Mouse (Mus musculus) lung, postnatal 4 days (tissue): ENCODE data around the gene Syngr1.
"Not testable (repeated sequence)": the region's sequence is repeated elsewhere in the genome, so short reads cannot be mapped to it uniquely, and the experiment has no call there.

Experiments
- DNase-seq, 2 experiments: peaks; one replicate each; pipeline ENCODE4 v3.0.0; 2021

The Syngr1 gene

GRCm38 (mm10) chr15:80121721-80122325 lies 30.7 kb downstream of the Syngr1 start:
- no peak for DNase-seq

GRCm38 (mm10) chr15:80122431-80122830 lies 31.3 kb downstream of the Syngr1 start:
- not testable (repeated sequence) for DNase-seq

- DNase-seq: no peak
Measured at GRCm38 (mm10) chr15:80124651-80125050, 33.5 kb downstream of the Syngr1 start.

- no peak for DNase-seq
Measured at GRCm38 (mm10) chr15:80127191-80127590, 36.1 kb downstream of the Syngr1 start.

GRCm38 (mm10) chr15:80129982-80130381 lies 38.8 kb downstream of the Syngr1 start:
- DNase-seq: no peak

- DNase-seq: no peak
Measured at GRCm38 (mm10) chr15:80130689-80131088, 39.6 kb downstream of the Syngr1 start.

- no peak for DNase-seq
Measured at GRCm38 (mm10) chr15:80131421-80131820, 40.3 kb downstream of the Syngr1 start.

- no peak for DNase-seq
Measured at GRCm38 (mm10) chr15:80132452-80132851, 41.3 kb downstream of the Syngr1 start.

GRCm38 (mm10) chr15:80132993-80133586 lies 42.0 kb downstream of the Syngr1 start, which contains the start of gene Tab1:
Gene Tab1 (plus strand): TSS chr15:80133127.
- peak; percentile 94 to 96 for DNase-seq

GRCm38 (mm10) chr15:80133682-80134449 lies 42.7 kb downstream of the Syngr1 start:
- peak in 1 of 2 experiments; percentile 47 for DNase-seq

- no peak for DNase-seq
Measured at GRCm38 (mm10) chr15:80134450-80134847, 43.3 kb downstream of the Syngr1 start.

- no peak for DNase-seq
Measured at GRCm38 (mm10) chr15:80135499-80135898, 44.4 kb downstream of the Syngr1 start.

- DNase-seq: no peak
Measured at GRCm38 (mm10) chr15:80136645-80137044, 45.5 kb downstream of the Syngr1 start.

GRCm38 (mm10) chr15:80137945-80138791 lies 47.0 kb downstream of the Syngr1 start:
- peak in 1 of 2 experiments; percentile 23 for DNase-seq

- no peak for DNase-seq
Measured at GRCm38 (mm10) chr15:80140302-80140701, 49.2 kb downstream of the Syngr1 start.

GRCm38 (mm10) chr15:80140878-80141277 lies 49.7 kb downstream of the Syngr1 start:
- no peak for DNase-seq

- DNase-seq: no peak
Measured at GRCm38 (mm10) chr15:80142130-80142529, 51.0 kb downstream of the Syngr1 start.

GRCm38 (mm10) chr15:80143760-80144159 lies 52.6 kb downstream of the Syngr1 start:
- no peak for DNase-seq

GRCm38 (mm10) chr15:80145397-80145796 lies 54.3 kb downstream of the Syngr1 start:
- no peak for DNase-seq

- no peak for DNase-seq
Measured at GRCm38 (mm10) chr15:80146153-80146552, 55.0 kb downstream of the Syngr1 start.

- DNase-seq: no peak
Measured at GRCm38 (mm10) chr15:80147090-80147489, 56.0 kb downstream of the Syngr1 start.

GRCm38 (mm10) chr15:80147511-80147910 lies 56.4 kb downstream of the Syngr1 start:
- no peak for DNase-seq

- no peak for DNase-seq
Measured at GRCm38 (mm10) chr15:80148565-80148964, 57.4 kb downstream of the Syngr1 start.
